Mouse (Mus musculus): ENCODE results near the gene Adgrd1.

Gene Adgrd1

GRCm38 (mm10) chr5:129243120-129243519, 146.6 kb downstream of the Adgrd1 start:
- in situ Hi-C loops (cut with MboI; ENCODE audit: low sequenced_read_pairs), result no loop called here

- in situ Hi-C loops (cut with MboI; ENCODE audit: low sequenced_read_pairs), result no loop called here
These were observed 147.8 kb downstream of the Adgrd1 start for GRCm38 (mm10) chr5:129244392-129244791.

- in situ Hi-C loops (cut with MboI; ENCODE audit: low sequenced_read_pairs), result no loop called here
These were observed 152.5 kb downstream of the Adgrd1 start for GRCm38 (mm10) chr5:129249080-129249479.
